Mouse (Mus musculus) hindbrain, embryonic 13.5 days (tissue): ENCODE results near the gene Crispld2. TPM values are rescaled to one million over a fixed set of nuclear protein-coding genes. Genes with fewer than 3 reads are reported as not detected.

ENCODE experiments used
- ATAC-seq: fragments of 200-750 bp; cut with Nextera tagmentation; 2 replicates; pipeline ENCODE4 v1.8.0; 2017; ENCODE audit warnings: moderate TSS enrichment; ENCODE audit not compliant: low FRiP score
- H3K27ac ChIP-seq: fragments of 300-500 bp; sonication (generic); 2 replicates; pipeline ENCODE4 v1.5.1; 2015; ENCODE audit warnings: inconsistent platforms, mild to moderate bottlenecking, moderate library complexity
- H3K27me3 ChIP-seq: fragments of 300-500 bp; sonication (generic); 2 replicates; pipeline ENCODE4 v1.6.1; 2015; ENCODE audit warnings: mild to moderate bottlenecking, inconsistent platforms
- H3K36me3 ChIP-seq: fragments of 300-500 bp; sonication (generic); 2 replicates; pipeline ENCODE4 v1.6.1; 2015; ENCODE audit warnings: mild to moderate bottlenecking, inconsistent platforms
- H3K4me1 ChIP-seq: fragments of 300-500 bp; sonication (generic); replicated peaks from 2 replicates; pipeline ENCODE4 v1.6.1; 2015; ENCODE audit warnings: inconsistent platforms
- H3K4me2 ChIP-seq: fragments of 300-500 bp; sonication (generic); 2 replicates; pipeline ENCODE4 v1.6.1; 2015; ENCODE audit warnings: inconsistent platforms, mild to moderate bottlenecking, moderate library complexity
- H3K4me3 ChIP-seq: fragments of 300-500 bp; sonication (generic); 2 replicates; pipeline ENCODE4 v1.5.1; 2015; ENCODE audit warnings: mild to moderate bottlenecking, inconsistent platforms
- H3K9ac ChIP-seq: fragments of 300-500 bp; sonication (generic); 2 replicates; pipeline ENCODE4 v1.6.1; 2015; ENCODE audit warnings: mild to moderate bottlenecking, inconsistent platforms
- H3K9me3 ChIP-seq: fragments of 300-500 bp; sonication (generic); 2 replicates; pipeline ENCODE4 v1.6.1; 2016; ENCODE audit warnings: inconsistent platforms
- WGBS: fragments of 180-500 bp; shearing (Covaris S2); methylation state at CpG from one replicate; pipeline ENCODE4 v1.1.7; 2015; 5-methylcytosine and 5-hydroxymethylcytosine counted together
- polyA plus RNA-seq: library from polyadenylated mRNA; unstranded; fragments of >200 nt; fragmentation: Nextera tagmentation; extraction: Ambion mirVana; gene quantifications from 2 replicates; pipeline ENCODE4 v1.2.1, GENCODE M21; 2015

Gene Crispld2
- polyA plus RNA-seq, 1 experiment from 2014 or later, result 3.1 TPM

GRCm38 (mm10) chr8:120083261-120083660, 91.0 kb downstream of the Crispld2 start:
- WGBS, result 95% methylated on average over 8 of the region's 8 CpGs
- H3K27me3 ChIP-seq, result no peaks in the 10 kb centered on the region
- H3K27ac ChIP-seq, result no peak overlapping the region
- H3K4me2 ChIP-seq, result no peak overlapping the region
- no peaks in the 10 kb centered on the region for H3K9me3 ChIP-seq
- no peak overlapping the region for H3K9ac ChIP-seq
- peaks cover 81% of the 10 kb centered on the region for H3K36me3 ChIP-seq
- no peaks in the 10 kb centered on the region for H3K4me1 ChIP-seq
- no peak for ATAC-seq
- H3K4me3 ChIP-seq, result no peak overlapping the region

- H3K9ac ChIP-seq, result no peak overlapping the region
These were observed 92.5 kb downstream of the Crispld2 start for GRCm38 (mm10) chr8:120084783-120085182.

DNA sequence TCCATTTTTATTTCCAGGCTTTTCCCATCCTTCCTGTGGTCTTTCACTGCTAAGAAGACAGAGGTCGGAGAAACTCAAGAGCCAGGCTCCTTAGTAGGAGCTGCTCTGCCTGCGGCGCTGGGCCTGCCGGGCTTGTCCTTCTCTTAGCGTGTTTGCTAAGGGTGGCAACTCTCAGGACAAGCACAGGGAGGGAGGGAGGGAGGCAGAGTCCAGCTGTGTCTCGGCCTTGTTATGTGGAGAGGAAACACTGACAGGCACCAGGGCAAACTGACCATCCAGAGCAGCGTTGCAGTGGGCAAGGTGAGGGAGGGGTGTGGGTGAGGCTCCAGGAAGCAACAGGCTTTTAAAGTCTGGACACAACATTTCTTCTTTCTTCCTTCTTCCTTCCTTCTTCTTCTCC, 97.3 kb downstream of the Crispld2 start:
- no peaks in the 10 kb centered on the region for H3K9me3 ChIP-seq
- 0 out of 2 replicates have a peak, but pooled peaks cover 4% of the 10 kb centered on the region for H3K4me1 ChIP-seq
- H3K36me3 ChIP-seq, result peaks cover 86% of the 10 kb centered on the region
- no peak overlapping the region for H3K9ac ChIP-seq
- no peak overlapping the region for H3K27ac ChIP-seq
- no peaks in the 10 kb centered on the region for H3K27me3 ChIP-seq
- no peak overlapping the region for H3K4me2 ChIP-seq
- ATAC-seq, result no peak
- WGBS, result 88% methylated on average over 7 of the region's 7 CpGs
- H3K4me3 ChIP-seq, result no peak overlapping the region

More at GRCm38 (mm10) chr8:120084783-120085182, 92.5 kb downstream of the Crispld2 start:
- no peaks in the 10 kb centered on the region for H3K9me3 ChIP-seq
- H3K27me3 ChIP-seq, result no peaks in the 10 kb centered on the region
- no peak overlapping the region for H3K4me2 ChIP-seq
- no peaks in the 10 kb centered on the region for H3K4me1 ChIP-seq
- no peak for ATAC-seq
- 93% methylated on average over 8 of the region's 8 CpGs for WGBS
- H3K27ac ChIP-seq, result no peak overlapping the region
- H3K36me3 ChIP-seq, result peaks cover 88% of the 10 kb centered on the region
- H3K4me3 ChIP-seq, result no peak overlapping the region

- H3K4me2 ChIP-seq, result no peak overlapping the region
- H3K36me3 ChIP-seq, result peaks cover 74% of the 10 kb centered on the region
- H3K27me3 ChIP-seq, result no peaks in the 10 kb centered on the region
- no peak overlapping the region for H3K9ac ChIP-seq
- ATAC-seq, result no peak
- H3K27ac ChIP-seq, result no peak overlapping the region
- 93% methylated on average over 3 of the region's 3 CpGs for WGBS
- H3K4me1 ChIP-seq, result 0 out of 2 replicates have a peak, but pooled peaks cover 5% of the 10 kb centered on the region
- H3K4me3 ChIP-seq, result no peak overlapping the region
- no peaks in the 10 kb centered on the region for H3K9me3 ChIP-seq
These were observed 98.8 kb downstream of the Crispld2 start for GRCm38 (mm10) chr8:120091032-120091431.

DNA sequence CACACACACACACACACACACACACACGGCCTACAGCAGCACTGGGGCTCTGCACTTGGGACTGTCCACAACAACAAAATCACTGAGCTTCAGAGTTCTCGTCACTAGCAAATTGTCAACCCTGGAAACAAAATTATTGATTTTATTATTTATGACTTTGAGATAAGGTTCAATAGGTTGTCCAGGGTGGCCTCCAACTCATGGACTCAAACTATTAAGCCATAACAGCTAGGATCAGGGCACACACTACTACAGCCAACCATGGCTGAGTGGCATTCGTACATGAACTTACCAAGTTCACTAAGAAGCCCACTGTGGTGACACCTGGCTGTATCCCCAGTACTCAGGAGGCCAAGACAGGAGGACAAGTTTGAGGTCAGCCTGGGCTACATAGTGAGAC, 100.9 kb downstream of the Crispld2 start:
- peaks cover 54% of the 10 kb centered on the region for H3K36me3 ChIP-seq
- H3K27me3 ChIP-seq, result no peaks in the 10 kb centered on the region
- no peak for ATAC-seq
- H3K4me3 ChIP-seq, result no peak overlapping the region
- no peak overlapping the region for H3K4me2 ChIP-seq
- no peaks in the 10 kb centered on the region for H3K9me3 ChIP-seq
- WGBS, result 89% methylated on average over 3 of the region's 3 CpGs
- H3K27ac ChIP-seq, result no peak overlapping the region
- no peak overlapping the region for H3K9ac ChIP-seq
- 0 out of 2 replicates have a peak, but pooled peaks cover 5% of the 10 kb centered on the region for H3K4me1 ChIP-seq

DNA sequence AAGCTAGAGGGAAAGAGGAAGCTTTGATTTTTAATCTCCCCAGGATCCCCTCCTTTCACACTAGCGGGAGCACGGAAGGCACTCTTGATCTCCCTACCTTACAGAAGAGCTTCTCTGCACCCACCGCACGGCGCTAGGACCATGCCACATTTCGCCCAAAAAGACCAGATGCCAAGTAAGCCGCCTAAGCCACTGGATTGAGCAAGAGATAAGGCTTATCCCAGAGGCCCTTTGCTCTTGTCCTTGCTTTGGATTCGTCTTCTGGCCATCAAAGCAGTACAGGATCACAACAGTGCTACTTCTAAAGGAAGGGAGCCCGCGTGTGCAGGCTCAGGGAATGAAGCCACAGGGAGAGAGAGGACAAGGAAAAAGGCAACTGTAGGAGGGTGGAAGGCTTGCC, 102.6 kb downstream of the Crispld2 start:
- no peak for ATAC-seq
- H3K9ac ChIP-seq, result peak overlapping the region; percentile 13; the same call in 1 of the 2 replicates
- no peaks in the 10 kb centered on the region for H3K9me3 ChIP-seq
- no peak overlapping the region for H3K4me3 ChIP-seq
- H3K27me3 ChIP-seq, result no peaks in the 10 kb centered on the region
- peaks cover 18% of the 10 kb centered on the region for H3K4me1 ChIP-seq
- WGBS, result 92% methylated on average over 10 of the region's 10 CpGs
- H3K36me3 ChIP-seq, result peaks cover 44% of the 10 kb centered on the region
- H3K27ac ChIP-seq, result no peak overlapping the region
- H3K4me2 ChIP-seq, result no peak overlapping the region

- peaks cover 29% of the 10 kb centered on the region for H3K36me3 ChIP-seq
- 77% methylated on average over 2 of the region's 2 CpGs for WGBS
- H3K4me3 ChIP-seq, result no peak overlapping the region
- no peak overlapping the region for H3K9ac ChIP-seq
- no peak overlapping the region for H3K4me2 ChIP-seq
- no peaks in the 10 kb centered on the region for H3K9me3 ChIP-seq
- H3K27me3 ChIP-seq, result no peaks in the 10 kb centered on the region
- ATAC-seq, result no peak
- H3K4me1 ChIP-seq, result peaks cover 27% of the 10 kb centered on the region
- no peak overlapping the region for H3K27ac ChIP-seq
These were observed 104.2 kb downstream of the Crispld2 start for GRCm38 (mm10) chr8:120096486-120096885.

DNA sequence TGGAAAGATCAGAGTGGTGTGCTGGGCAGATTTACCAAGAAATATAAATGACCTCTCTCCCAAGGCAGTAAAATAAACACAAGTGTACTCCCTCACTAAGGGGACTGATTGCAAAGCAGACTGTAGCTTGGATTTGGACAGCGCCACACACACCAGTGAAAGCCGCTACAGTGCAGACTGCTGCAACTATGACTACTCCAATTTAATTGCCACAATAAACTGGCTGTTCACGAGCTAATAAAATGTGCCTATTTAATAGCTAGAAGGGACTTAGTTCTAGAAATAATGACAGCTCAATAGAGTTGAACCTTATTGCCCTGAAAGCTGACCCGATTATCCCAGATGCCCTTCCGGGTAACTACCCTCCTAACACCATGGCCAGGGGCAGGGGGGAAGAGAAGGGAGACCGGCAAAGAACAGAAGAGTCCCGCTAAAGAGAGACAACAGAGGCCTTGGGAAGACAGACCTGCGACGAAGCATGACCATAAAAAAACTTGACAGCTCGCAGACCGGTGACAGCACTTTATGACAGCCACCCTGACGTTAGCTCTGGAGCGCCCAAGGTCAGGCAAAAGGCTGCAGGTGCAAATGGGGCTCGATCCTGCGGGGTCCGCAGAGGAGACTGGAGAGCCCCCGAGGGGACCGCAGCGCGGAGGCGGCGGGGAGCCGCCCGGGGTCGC, 108.3 kb downstream of the Crispld2 start:
- 0 out of 2 replicates have a peak, but pooled peaks have one; percentile 21 for ATAC-seq
- Histone ChIP-seq H3K27me3 (no peaks in the 10 kb centered on the region), H3K4me3 (peak overlapping the region; percentile 97)

GRCm38 (mm10) chr8:120101068-120101972, 109.1 kb downstream of the Crispld2 start, which contains the start of gene Zdhhc7:
Gene Zdhhc7 (minus strand): TSS chr8:120101482.
- H3K27ac ChIP-seq, result peak within 1 kb of the TSS; percentile 94
- peak; percentile 86 for ATAC-seq

More for the DNA sequence above, 108.3 kb downstream of the Crispld2 start:
- H3K4me1 ChIP-seq, result peaks cover 47% of the 10 kb centered on the region
- peak overlapping the region; percentile 94 for H3K27ac ChIP-seq
- peak overlapping the region; percentile 94 for H3K4me2 ChIP-seq
- 8% methylated on average over 25 of the region's 25 CpGs for WGBS
- peak overlapping the region; percentile 96 for H3K9ac ChIP-seq
- H3K36me3 ChIP-seq, result peaks cover 2% of the 10 kb centered on the region; the same call in 1 of the 2 replicates
- H3K9me3 ChIP-seq, result no peaks in the 10 kb centered on the region

More at GRCm38 (mm10) chr8:120101068-120101972, 109.1 kb downstream of the Crispld2 start, which contains the start of gene Zdhhc7:
- H3K4me1 ChIP-seq, result peaks cover 47% of the 10 kb centered on the region
- peak within 1 kb of the TSS; percentile 96 for H3K9ac ChIP-seq
- H3K27me3 ChIP-seq, result no peaks in the 10 kb centered on the region
- 0% methylated on average over 86 of the region's 88 CpGs for WGBS
- H3K4me2 ChIP-seq, result peak within 1 kb of the TSS; percentile 94
- peaks cover 2% of the 10 kb centered on the region; the same call in 1 of the 2 replicates for H3K36me3 ChIP-seq
- no peaks in the 10 kb centered on the region for H3K9me3 ChIP-seq
- peak within 1 kb of the TSS; percentile 97 for H3K4me3 ChIP-seq

Other genes starting within 250 kb of the Crispld2 start
- 11.8 and 12.8 TPM in 2 replicates for gene Tldc1, start 214.0 kb upstream of the Crispld2 start, polyA plus RNA-seq
- 98.1 and 106 TPM in 2 replicates for gene Cotl1, start 151.9 kb upstream of the Crispld2 start, polyA plus RNA-seq
- 14.6 and 14.8 TPM in 2 replicates for gene Klhl36, start 130.2 kb upstream of the Crispld2 start, polyA plus RNA-seq
- 123 and 126 TPM in 2 replicates for gene Usp10, start 82.1 kb upstream of the Crispld2 start, polyA plus RNA-seq
- 1.9 and 4.1 TPM in 2 replicates for gene Gm20388, start 81.6 kb upstream of the Crispld2 start, polyA plus RNA-seq
- 27.9 and 29.3 TPM in 2 replicates for gene Zdhhc7, start 109.0 kb downstream of the Crispld2 start, polyA plus RNA-seq
- gene 6430548M08Rik, start 121.7 kb downstream of the Crispld2 start, polyA plus RNA-seq, result 23.2 and 24.8 TPM in 2 replicates
- 2.2 and 2.6 TPM in 2 replicates for gene Fam92b, start 185.0 kb downstream of the Crispld2 start, polyA plus RNA-seq
- 21.3 and 22.1 TPM in 2 replicates for gene Gse1, start 236.0 kb downstream of the Crispld2 start, polyA plus RNA-seq